Mouse (Mus musculus): ENCODE data around the gene Zfp687. TPM values are rescaled to one million over a fixed set of nuclear protein-coding genes. Genes with fewer than 3 reads are reported as not detected.

Zfp687 gene
- 10 to 100 TPM; 44.6 to 57.4 TPM for total RNA-seq (2023)

GRCm38 (mm10) chr3:95015337-95015872, at the start of gene Zfp687:
Zfp687 (minus strand) TSS chr3:95015448.

GRCm38 (mm10) chr3:95042166-95042837, 27.1 kb upstream of the Zfp687 start, which contains the start of gene Psmd4:
Psmd4 (minus strand) TSS chr3:95042614.

GRCm38 (mm10) chr3:94974528-94975422, 40.5 kb downstream of the Zfp687 start, which contains the start of gene Pi4kb:
Pi4kb (plus strand) TSS chr3:94974731.

Other genes with a start within 250 kb of the Zfp687 start
- 1 to 10 TPM; 2.2 to 2.4 TPM for gene Cgn, start 229.0 kb downstream of the Zfp687 start, total RNA-seq (2023)
- 10 to 100 TPM; 28.3 to 29.5 TPM for gene Pogz, start 177.9 kb downstream of the Zfp687 start, total RNA-seq (2023)
- gene Psmb4, start 128.5 kb downstream of the Zfp687 start, total RNA-seq (2023), result 100 to 1,000 TPM; 195 to 207 TPM
- 10 to 100 TPM; 22.3 to 30.2 TPM for gene Selenbp1, start 82.4 kb downstream of the Zfp687 start, total RNA-seq (2023)
- gene Rfx5, start 61.4 kb downstream of the Zfp687 start, total RNA-seq (2023), result 10 to 100 TPM; 13.9 to 16.8 TPM
- gene Pi4kb, start 40.7 kb downstream of the Zfp687 start, total RNA-seq (2023), result 10 to 100 TPM; 29.4 to 40.4 TPM
- gene Psmd4, start 27.2 kb upstream of the Zfp687 start, total RNA-seq (2023), result 10 to 100 TPM; 92.0 to 99.5 TPM
- 10 to 100 TPM; 20.7 to 26.5 TPM for gene Pip5k1a, start 91.5 kb upstream of the Zfp687 start, total RNA-seq (2023)
- gene Vps72, start 95.6 kb upstream of the Zfp687 start, total RNA-seq (2023), result 10 to 100 TPM; 31.0 to 35.0 TPM
- 1 to 10 TPM in 1 of 2 experiments, under 1 TPM in 1; 0.99 to 1.6 TPM for gene Tmod4, start 109.0 kb upstream of the Zfp687 start, total RNA-seq (2023)
- 10 to 100 TPM; 42.7 to 50.8 TPM for gene Scnm1, start 118.6 kb upstream of the Zfp687 start, total RNA-seq (2023)
- 1 to 10 TPM; 2.6 to 3.2 TPM for gene Lysmd1, start 118.6 kb upstream of the Zfp687 start, total RNA-seq (2023)
- gene Tnfaip8l2, start 126.9 kb upstream of the Zfp687 start, total RNA-seq (2023), result 10 to 100 TPM; 78.5 to 90.9 TPM
- gene Sema6c, start 145.0 kb upstream of the Zfp687 start, total RNA-seq (2023), result 1 to 10 TPM in 1 of 2 experiments, under 1 TPM in 1; 0.79 to 1.2 TPM
- 10 to 100 TPM; 38.9 to 47.6 TPM for gene Gabpb2, start 202.5 kb upstream of the Zfp687 start, total RNA-seq (2023)
- 100 to 1,000 TPM; 224 to 236 TPM for gene Cdc42se1, start 213.3 kb upstream of the Zfp687 start, total RNA-seq (2023)
- 1 to 10 TPM; 2.3 to 2.4 TPM for gene Mllt11, start 216.7 kb upstream of the Zfp687 start, total RNA-seq (2023)
- gene Gm128, start 226.2 kb upstream of the Zfp687 start, total RNA-seq (2023), result not detected
- gene Bnipl, start 235.7 kb upstream of the Zfp687 start, total RNA-seq (2023), result under 1 TPM in 1 of 2 experiments, not detected in 1; 0.44 TPM

Data from neutrophil, adult 83 days (primary cell).